In genomic region chr9:44288076-44288958, GRCm38 (mm10) we compare ENCODE assay signal across 8 mouse cellular contexts. TPM values are rescaled to one million over a fixed set of nuclear protein-coding genes. Genes with fewer than 3 reads are reported as not detected.
DNase-seq lines count a peak whose midpoint lies in the region; ATAC-seq and TF ChIP-seq lines count a peak whose summit lies in the region.

TSS of gene Abcg4 (minus strand) at chr9:44288615.

- H3K36me3 ChIP-seq in lung, embryonic 14.5 days (ENCODE audit: insufficient read depth): peaks cover 10% of the 10 kb centered on the region; the same call in 1 of the 2 replicates
- peaks cover 20% of the 10 kb centered on the region for H3K36me3 ChIP-seq in forebrain, embryonic 16.5 days (ENCODE audit: control insufficient read depth, insufficient read depth)
- H3K36me3 ChIP-seq in intestine, postnatal 0 days (ENCODE audit: control insufficient read depth, insufficient read depth): peaks cover 31% of the 10 kb centered on the region
- peaks cover 38% of the 10 kb centered on the region for H3K36me3 ChIP-seq in liver, embryonic 14.5 days (replicated peaks; ENCODE audit: control insufficient read depth, insufficient read depth, low read depth)

- peak within 1 kb of the TSS; percentile 97 for H3K4me2 ChIP-seq in lung, embryonic 14.5 days
- peak within 1 kb of the TSS; percentile 95 for H3K4me2 ChIP-seq in forebrain, embryonic 16.5 days (ENCODE audit: low read length)
- H3K4me2 ChIP-seq in intestine, postnatal 0 days (replicated peaks; ENCODE audit: low read depth): peak within 1 kb of the TSS; percentile 80
- peak within 1 kb of the TSS; percentile 88 for H3K4me2 ChIP-seq in liver, embryonic 14.5 days (ENCODE audit: low read depth)

- ATAC-seq in lung, embryonic 14.5 days (ENCODE audit: insufficient read depth): peak; percentile 65
- peak; percentile 71 for ATAC-seq in forebrain, embryonic 16.5 days
- ATAC-seq in intestine, postnatal 0 days: peak; percentile 24; the same call in 1 of the 2 replicates
- peak; percentile 87 for ATAC-seq in liver, embryonic 14.5 days (ENCODE audit: insufficient read depth)

- TF ChIP-seq CTCF in lung, embryonic 14.5 days (IDR thresholded peaks at IDR 0.05; ENCODE audit: low read depth): no peak
- no peak for TF ChIP-seq CTCF in intestine, postnatal 0 days (IDR thresholded peaks at IDR 0.05; ENCODE audit: low read depth)
- no peak for TF ChIP-seq CTCF in liver, embryonic 14.5 days (IDR thresholded peaks at IDR 0.05; ENCODE audit: low read depth)

- H3K9ac ChIP-seq in lung, embryonic 14.5 days: peak within 1 kb of the TSS; percentile 64
- peak within 1 kb of the TSS; percentile 90 for H3K9ac ChIP-seq in forebrain, embryonic 16.5 days (replicated peaks; ENCODE audit: low read depth, low read length)
- H3K9ac ChIP-seq in intestine, postnatal 0 days (ENCODE audit: low read depth, low read length): peak within 1 kb of the TSS; percentile 54
- H3K9ac ChIP-seq in liver, embryonic 14.5 days (replicated peaks): peak within 1 kb of the TSS; percentile 94

- H3K9me3 ChIP-seq in lung, embryonic 14.5 days (ENCODE audit: low read depth, low read length): no peaks in the 10 kb centered on the region
- no peaks in the 10 kb centered on the region for H3K9me3 ChIP-seq in forebrain, embryonic 16.5 days (ENCODE audit: control insufficient read depth, low read length)
- H3K9me3 ChIP-seq in intestine, postnatal 0 days (ENCODE audit: control insufficient read depth): no peaks in the 10 kb centered on the region
- no peaks in the 10 kb centered on the region for H3K9me3 ChIP-seq in liver, embryonic 14.5 days (ENCODE audit: control insufficient read depth, low read length)

- H3K27ac ChIP-seq in lung, embryonic 14.5 days (ENCODE audit: low read depth): 0 out of 2 replicates have a peak within 1 kb of the TSS, but pooled peaks have one; percentile 30
- H3K27ac ChIP-seq in forebrain, embryonic 16.5 days (ENCODE audit: low read length): peak within 1 kb of the TSS; percentile 51
- no peak within 1 kb of the TSS for H3K27ac ChIP-seq in intestine, postnatal 0 days (ENCODE audit: low read depth, low read length)
- peak within 1 kb of the TSS; percentile 96 for H3K27ac ChIP-seq in liver, embryonic 14.5 days

- under 1% methylated on average over 38 of the region's 38 CpGs for WGBS in lung, embryonic 14.5 days
- WGBS in forebrain, embryonic 16.5 days: 3% methylated on average over 38 of the region's 38 CpGs
- WGBS in intestine, postnatal 0 days: under 1% methylated on average over 38 of the region's 38 CpGs
- under 1% methylated on average over 38 of the region's 38 CpGs for WGBS in liver, embryonic 14.5 days (ENCODE audit: insufficient replicate concordance)

- peak; percentile 87 for TF ChIP-seq EP300 in liver, embryonic 14.5 days (IDR thresholded peaks at IDR 0.05; ENCODE audit: low read depth)

- H3K27me3 ChIP-seq in lung, embryonic 14.5 days (ENCODE audit: insufficient read depth, low read length): peaks cover 27% of the 10 kb centered on the region
- H3K27me3 ChIP-seq in forebrain, embryonic 16.5 days (replicated peaks; ENCODE audit: control insufficient read depth, insufficient read depth, low read length): no peaks in the 10 kb centered on the region
- peaks cover 8% of the 10 kb centered on the region; the same call in 1 of the 2 replicates for H3K27me3 ChIP-seq in intestine, postnatal 0 days (replicated peaks; ENCODE audit: control insufficient read depth, insufficient read depth, low read length)
- H3K27me3 ChIP-seq in liver, embryonic 14.5 days (ENCODE audit: control insufficient read depth, insufficient read depth, low read length): no peaks in the 10 kb centered on the region

- DNase-seq in lung, embryonic 14.5 days: peak; percentile 56
- no peak for DNase-seq in lung, adult 18-20 months
- DNase-seq in cerebellum, adult 18-20 months: peak; percentile 72 to 80
- peak; percentile 80 to 81 (median 80) for DNase-seq in liver, embryonic 14.5 days (ENCODE audit: low read depth in 3 of 3, low spot score in 3 of 3)
- peak; percentile 52 for DNase-seq in right cerebral cortex, adult 18-20 months
- DNase-seq in thymus, postnatal 4 days: no peak

- peak within 1 kb of the TSS; percentile 63 for H3K4me3 ChIP-seq in lung, embryonic 14.5 days (ENCODE audit: low read depth, low read length)
- peak within 1 kb of the TSS; percentile 70 for H3K4me3 ChIP-seq in forebrain, embryonic 16.5 days (replicated peaks; ENCODE audit: low read length)
- H3K4me3 ChIP-seq in intestine, postnatal 0 days (ENCODE audit: low read depth, low read length): peak within 1 kb of the TSS; percentile 53
- H3K4me3 ChIP-seq in liver, embryonic 14.5 days (ENCODE audit: insufficient read depth in 1 of 2, low read depth in 2 of 2, low read length in 2 of 2): peak within 1 kb of the TSS; percentile 78 to 85

- peaks cover 4% of the 10 kb centered on the region; the same call in 1 of the 2 replicates for H3K4me1 ChIP-seq in lung, embryonic 14.5 days (ENCODE audit: insufficient read depth)
- peaks cover 26% of the 10 kb centered on the region for H3K4me1 ChIP-seq in forebrain, embryonic 16.5 days (replicated peaks; ENCODE audit: control insufficient read depth, insufficient read depth, low read length)
- 0 out of 2 replicates have a peak, but pooled peaks cover 7% of the 10 kb centered on the region for H3K4me1 ChIP-seq in intestine, postnatal 0 days (replicated peaks; ENCODE audit: control insufficient read depth, insufficient read depth, low read length)
- H3K4me1 ChIP-seq in liver, embryonic 14.5 days (replicated peaks; ENCODE audit: control insufficient read depth in 2 of 2, insufficient read depth in 2 of 2, low read length in 1 of 2): peaks cover 16 to 26% of the 10 kb centered on the region in 2 experiments

RNA-seq across cellular contexts. Expression of gene Abcg4, which starts in this region (rescaled TPM):
- polyA plus RNA-seq in lung, embryonic 14.5 days (2014; fragmentation: Nextera tagmentation; extraction: Ambion mirVana): 2.4 and 2.7 TPM in 2 replicates
- 16.9 and 21.8 TPM in 2 replicates for polyA plus RNA-seq in forebrain, embryonic 16.5 days (2015; fragmentation: Nextera tagmentation; extraction: Ambion mirVana)
- polyA plus RNA-seq in intestine, postnatal 0 days (2015; fragmentation: Nextera tagmentation; extraction: Ambion mirVana): 0.88 and 1.1 TPM in 2 replicates
- polyA plus RNA-seq in liver, embryonic 14.5 days (2012; rRNA removed): 35.6 and 41.6 TPM in 2 replicates
- polyA plus RNA-seq in liver, embryonic 14.5 days (2014; fragmentation: Nextera tagmentation; extraction: Ambion mirVana): 10.6 and 11.1 TPM in 2 replicates

Comparison
In these comparisons a context has a peak if more than half of its experiments do, and no peak if none do; other contexts are left out.
1. DNase-seq: peak in lung, embryonic 14.5 days (single experiment), cerebellum, adult 18-20 months (2 of 2), liver, embryonic 14.5 days (3 of 3) and right cerebral cortex, adult 18-20 months (single experiment); none in lung, adult 18-20 months (0 of 2) and thymus, postnatal 4 days (single experiment).
2. ATAC-seq: peak in every context shown above with its lines; median percentile 87 in liver, embryonic 14.5 days; 71 in forebrain, embryonic 16.5 days; 65 in lung, embryonic 14.5 days; 24 in intestine, postnatal 0 days.
3. Peak in every context shown above with its lines, with median percentiles within 50 percentile points of each other: H3K4me2 ChIP-seq, H3K4me3 ChIP-seq and H3K9ac ChIP-seq.